Mouse (Mus musculus): Measurements from ENCODE around the gene Map10.

DNA sequence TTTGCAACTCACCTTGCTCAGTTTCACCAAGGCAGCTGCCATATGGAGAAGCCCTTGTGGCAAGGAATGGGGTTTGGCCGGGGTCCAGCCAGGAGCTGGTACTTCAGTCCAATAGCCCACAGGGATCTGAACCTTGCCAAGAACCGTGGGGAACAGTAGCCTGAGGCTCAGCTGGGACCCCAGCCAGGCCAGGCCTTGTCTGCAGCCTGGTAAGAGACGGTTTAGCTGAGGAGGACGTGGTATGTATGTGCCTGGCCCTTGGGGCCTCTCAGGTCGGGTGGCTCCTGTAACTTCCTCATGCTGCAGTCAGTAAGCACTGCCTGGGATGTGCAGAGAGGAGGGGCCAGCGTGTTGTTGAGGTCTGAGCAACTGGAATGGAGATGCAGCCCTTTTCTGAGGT lies 27.8 kb upstream of the Map10 start:
- TF ChIP-seq CTCF (IDR thresholded peaks at IDR 0.05; ENCODE audit: borderline replicate concordance, extremely low read depth, insufficient read depth, insufficient read length) (no peak), POLR2A (IDR thresholded peaks at IDR 0.05; ENCODE audit: borderline replicate concordance, extremely low read depth, insufficient read depth, insufficient read length, poor library complexity, severe bottlenecking) (no peak)
